Mouse (Mus musculus) lung, embryonic 16.5 days (tissue): ENCODE measurements at regions not wholly inside any gene's neighbourhood (a gene's known extent, or its start where the extent isn't known, plus 50 kb on each side); places are given as distances from the start of the nearest gene placed in this dataset.

Experiments used
- ATAC-seq: fragments of 200-750 bp; cut with Nextera tagmentation; 2 replicates; pipeline ENCODE4 v1.8.0; 2017; ENCODE audit warnings: low read depth, mild to moderate bottlenecking, moderate library complexity
- H3K27ac ChIP-seq: fragments of 300-500 bp; sonication (generic); 2 replicates; pipeline ENCODE4 v1.5.1; 2014; ENCODE audit warnings: mild to moderate bottlenecking, control low read depth, low read length
- H3K27me3 ChIP-seq: fragments of 300-500 bp; sonication (generic); 2 replicates; pipeline ENCODE4 v1.6.1; 2014; ENCODE audit warnings: low read depth, low read length, mixed read lengths; ENCODE audit not compliant: control insufficient read depth, insufficient read depth
- H3K36me3 ChIP-seq: fragments of 300-500 bp; sonication (generic); 2 replicates; pipeline ENCODE4 v1.6.1; 2014; ENCODE audit warnings: low read length; ENCODE audit not compliant: control insufficient read depth, insufficient read depth
- H3K4me1 ChIP-seq: fragments of 300-500 bp; sonication (generic); replicated peaks from 2 replicates; pipeline ENCODE4 v1.6.1; 2014; ENCODE audit warnings: low read length, mixed read lengths; ENCODE audit not compliant: control insufficient read depth, insufficient read depth
- H3K4me2 ChIP-seq: fragments of 300-500 bp; sonication (generic); 2 replicates; pipeline ENCODE4 v1.6.1; 2014; ENCODE audit warnings: low read depth, low read length, control low read depth
- H3K4me3 ChIP-seq: fragments of 300-500 bp; sonication (generic); 2 replicates; pipeline ENCODE4 v1.5.1; 2014; ENCODE audit warnings: mild to moderate bottlenecking, low read length, control low read depth
- H3K9ac ChIP-seq: fragments of 300-500 bp; sonication (generic); 2 replicates; pipeline ENCODE4 v1.6.1; 2014; ENCODE audit warnings: low read length, control low read depth
- H3K9me3 ChIP-seq: fragments of 300-500 bp; sonication (generic); 2 replicates; pipeline ENCODE4 v1.6.1; 2016; ENCODE audit warnings: low read length; ENCODE audit not compliant: control insufficient read depth
- WGBS: fragments of 180-500 bp; shearing (Covaris S2); extraction: QIAGEN DNeasy Blood & Tissue Kit; methylation state at CpG from one replicate; pipeline ENCODE4 v1.1.7; 2014; 5-methylcytosine and 5-hydroxymethylcytosine counted together

- no peak overlapping the region for H3K4me2 ChIP-seq
- WGBS, result 89% methylated on average over 3 of the region's 3 CpGs
- ATAC-seq, result no peak
Measured at GRCm38 (mm10) chr3:147919701-147920100, 1067.5 kb downstream of the Ttll7 start.

GRCm38 (mm10) chr3:147919146-147919545, 1067.0 kb downstream of the Ttll7 start:
- no peak for ATAC-seq
- no peaks in the 10 kb centered on the region for H3K27me3 ChIP-seq
- H3K9ac ChIP-seq, result no peak overlapping the region
- H3K4me3 ChIP-seq, result no peak overlapping the region
- H3K36me3 ChIP-seq, result no peaks in the 10 kb centered on the region
- H3K9me3 ChIP-seq, result no peaks in the 10 kb centered on the region
- H3K4me1 ChIP-seq, result no peaks in the 10 kb centered on the region
- 87% methylated on average over 4 of the region's 4 CpGs for WGBS
- H3K4me2 ChIP-seq, result no peak overlapping the region
- no peak overlapping the region for H3K27ac ChIP-seq

More at GRCm38 (mm10) chr3:147919701-147920100, 1067.5 kb downstream of the Ttll7 start:
- Histone ChIP-seq H3K27me3 (no peaks in the 10 kb centered on the region), H3K36me3 (no peaks in the 10 kb centered on the region), H3K9me3 (no peaks in the 10 kb centered on the region), H3K9ac (no peak overlapping the region), H3K4me1 (no peaks in the 10 kb centered on the region), H3K27ac (no peak overlapping the region), H3K4me3 (no peak overlapping the region)

- no peak overlapping the region for H3K27ac ChIP-seq
- no peak overlapping the region for H3K9ac ChIP-seq
- H3K4me1 ChIP-seq, result no peaks in the 10 kb centered on the region
- H3K27me3 ChIP-seq, result no peaks in the 10 kb centered on the region
- no peaks in the 10 kb centered on the region for H3K36me3 ChIP-seq
- ATAC-seq, result no peak
- WGBS, result 58% methylated on average over 1 of the region's 1 CpGs
- no peak overlapping the region for H3K4me3 ChIP-seq
- no peaks in the 10 kb centered on the region for H3K9me3 ChIP-seq
- no peak overlapping the region for H3K4me2 ChIP-seq
Measured at GRCm38 (mm10) chr3:147896751-147897150, 1044.6 kb downstream of the Ttll7 start.

- H3K4me1 ChIP-seq, result no peaks in the 10 kb centered on the region
- no peaks in the 10 kb centered on the region for H3K36me3 ChIP-seq
- no peak overlapping the region for H3K27ac ChIP-seq
- ATAC-seq, result no peak
- H3K9ac ChIP-seq, result no peak overlapping the region
- no peaks in the 10 kb centered on the region for H3K27me3 ChIP-seq
- WGBS, result 43% methylated on average over 5 of the region's 5 CpGs
- no peak overlapping the region for H3K4me3 ChIP-seq
- peak overlapping the region; percentile 19; the same call in 1 of the 2 replicates for H3K4me2 ChIP-seq
- H3K9me3 ChIP-seq, result no peaks in the 10 kb centered on the region
Measured at GRCm38 (mm10) chr3:147891682-147892081, 1039.5 kb downstream of the Ttll7 start.

GRCm38 (mm10) chr3:147886261-147886893, 1034.2 kb downstream of the Ttll7 start:
- H3K4me2 ChIP-seq, result no peak overlapping the region
- H3K27ac ChIP-seq, result no peak overlapping the region
- H3K9me3 ChIP-seq, result no peaks in the 10 kb centered on the region
- no peaks in the 10 kb centered on the region for H3K27me3 ChIP-seq
- no peak overlapping the region for H3K4me3 ChIP-seq
- no peak for ATAC-seq
- H3K9ac ChIP-seq, result no peak overlapping the region
- WGBS, result 74% methylated on average over 10 of the region's 10 CpGs
- no peaks in the 10 kb centered on the region for H3K4me1 ChIP-seq
- H3K36me3 ChIP-seq, result no peaks in the 10 kb centered on the region

GRCm38 (mm10) chr3:147882936-147883645, 1030.9 kb downstream of the Ttll7 start:
- Histone ChIP-seq H3K36me3 (no peaks in the 10 kb centered on the region), H3K9ac (no peak overlapping the region), H3K27me3 (no peaks in the 10 kb centered on the region), H3K9me3 (no peaks in the 10 kb centered on the region), H3K27ac (no peak overlapping the region), H3K4me1 (no peaks in the 10 kb centered on the region), H3K4me2 (no peak overlapping the region), H3K4me3 (no peak overlapping the region)
- 53% methylated on average over 10 of the region's 10 CpGs for WGBS
- no peak for ATAC-seq

- Histone ChIP-seq H3K27ac (no peak overlapping the region), H3K4me1 (no peaks in the 10 kb centered on the region), H3K9me3 (no peaks in the 10 kb centered on the region), H3K9ac (no peak overlapping the region), H3K27me3 (no peaks in the 10 kb centered on the region), H3K4me2 (no peak overlapping the region), H3K4me3 (no peak overlapping the region), H3K36me3 (no peaks in the 10 kb centered on the region)
- 59% methylated on average over 3 of the region's 3 CpGs for WGBS
- no peak for ATAC-seq
Measured at GRCm38 (mm10) chr3:147878690-147879089, 1026.5 kb downstream of the Ttll7 start.

GRCm38 (mm10) chr3:147868281-147868680, 1016.1 kb downstream of the Ttll7 start:
- no peak overlapping the region for H3K4me2 ChIP-seq
- 13% methylated on average over 3 of the region's 3 CpGs for WGBS
- no peak overlapping the region for H3K27ac ChIP-seq
- ATAC-seq, result 0 out of 2 replicates have a peak, but pooled peaks have one; percentile 36
- H3K9ac ChIP-seq, result no peak overlapping the region
- H3K27me3 ChIP-seq, result no peaks in the 10 kb centered on the region
- H3K9me3 ChIP-seq, result no peaks in the 10 kb centered on the region
- no peak overlapping the region for H3K4me3 ChIP-seq
- no peaks in the 10 kb centered on the region for H3K4me1 ChIP-seq
- no peaks in the 10 kb centered on the region for H3K36me3 ChIP-seq

- Histone ChIP-seq H3K27me3 (no peaks in the 10 kb centered on the region), H3K9ac (no peak overlapping the region), H3K27ac (no peak overlapping the region), H3K4me3 (no peak overlapping the region), H3K9me3 (no peaks in the 10 kb centered on the region), H3K4me1 (no peaks in the 10 kb centered on the region), H3K36me3 (no peaks in the 10 kb centered on the region), H3K4me2 (no peak overlapping the region)
- 36% methylated on average over 4 of the region's 4 CpGs for WGBS
- peak; percentile 79 for ATAC-seq
Measured at GRCm38 (mm10) chr3:147853346-147853745, 1001.2 kb downstream of the Ttll7 start.
